Comparison of ENCODE assay signal across 19 mouse cellular contexts in genomic region chr5:51763599-51763998, GRCm38 (mm10).
"Had no signal": no experiment of that assay in that cellular context is flagged by ENCODE, and none has a peak within 500 bp of the region (broad histone marks: within the 10 kb centered on the region; RNA-seq: fewer than 3 reads in every experiment).

No protein-coding gene starts in this region.

- H3K36me3 ChIP-seq: midbrain, embryonic 10.5 days; midbrain, embryonic 12.5 days; neural tube, embryonic 13.5 days; neural tube, embryonic 15.5 days had no signal

- DNase-seq: lung, adult 18-20 months; lung, embryonic 14.5 days; lung, postnatal 10 days; lung, postnatal 4 days; midbrain, embryonic 14.5 days; retina, postnatal 1 day; right cerebral cortex, adult 18-20 months; right cerebral cortex, postnatal 14 days; right cerebral cortex, postnatal 4 days; spleen, adult 18-20 months; thymus, adult 18-20 months; thymus, postnatal 14 days; thymus, postnatal 36 days had no signal

- H3K27me3 ChIP-seq: midbrain, embryonic 12.5 days; neural tube, embryonic 13.5 days; neural tube, embryonic 15.5 days had no signal

- H3K4me2 ChIP-seq: lung, embryonic 14.5 days; midbrain, embryonic 12.5 days; neural tube, embryonic 13.5 days; neural tube, embryonic 15.5 days had no signal

- H3K4me1 ChIP-seq: midbrain, embryonic 10.5 days; midbrain, embryonic 12.5 days; neural tube, embryonic 13.5 days; neural tube, embryonic 15.5 days had no signal

- H3K27ac ChIP-seq: midbrain, embryonic 10.5 days; midbrain, embryonic 12.5 days; neural tube, embryonic 13.5 days; neural tube, embryonic 15.5 days had no signal

- ATAC-seq: midbrain, embryonic 16.5 days had no signal

- H3K4me3 ChIP-seq: midbrain, embryonic 10.5 days; midbrain, embryonic 12.5 days; myocyte; neural tube, embryonic 13.5 days; neural tube, embryonic 15.5 days had no signal

- H3K9ac ChIP-seq: lung, embryonic 14.5 days; midbrain, embryonic 12.5 days; neural tube, embryonic 13.5 days; neural tube, embryonic 15.5 days had no signal

- H3K9me3 ChIP-seq: midbrain, embryonic 10.5 days; midbrain, embryonic 12.5 days; neural tube, embryonic 13.5 days; neural tube, embryonic 15.5 days had no signal
